Mouse (Mus musculus) gastrocnemius, postnatal 25 days (tissue): Measurements from ENCODE around the gene Lrrc27. TPM values are rescaled to one million over a fixed set of nuclear protein-coding genes. Genes with fewer than 3 reads are reported as not detected.
A peak's percentile ranks its signal among the peaks of the same experiment; 100 is the strongest.

ENCODE experiments used
- DNase-seq: peaks from one replicate; pipeline ENCODE4 v3.0.0; 2022
- total RNA-seq, 2 experiments: library from RNA; stranded (reverse); gene quantifications; 1 replicate in 1 of 2; 2 replicates in 1 of 2; pipeline ENCODE4 v1.2.3; 2021

Lrrc27 gene
- total RNA-seq, 2 experiments from 2014 or later: 3.2 to 3.9 TPM

GRCm38 (mm10) chr7:139214160-139214559 is 1.4 kb downstream of the Lrrc27 start:
- DNase-seq: no peak

- DNase-seq: no peak
These were observed 2.0 kb downstream of the Lrrc27 start for GRCm38 (mm10) chr7:139214596-139215340.

- DNase-seq: no peak
These were observed 2.7 kb downstream of the Lrrc27 start for GRCm38 (mm10) chr7:139215516-139215915.

- DNase-seq: no peak
These were observed 3.2 kb downstream of the Lrrc27 start for GRCm38 (mm10) chr7:139215946-139216345.

GRCm38 (mm10) chr7:139216464-139216863 is 3.7 kb downstream of the Lrrc27 start:
- no peak for DNase-seq

- DNase-seq: no peak
These were observed 4.3 kb downstream of the Lrrc27 start for GRCm38 (mm10) chr7:139217046-139217445.

- DNase-seq: no peak
These were observed 6.0 kb downstream of the Lrrc27 start for GRCm38 (mm10) chr7:139218641-139219415.

- no peak for DNase-seq
These were observed 6.7 kb downstream of the Lrrc27 start for GRCm38 (mm10) chr7:139219486-139219885.

- DNase-seq: peak; percentile 59
These were observed 7.5 kb downstream of the Lrrc27 start for GRCm38 (mm10) chr7:139220303-139220702.

- no peak for DNase-seq
These were observed 8.3 kb downstream of the Lrrc27 start for GRCm38 (mm10) chr7:139221072-139221471.

GRCm38 (mm10) chr7:139221856-139222255 is 9.1 kb downstream of the Lrrc27 start:
- DNase-seq: no peak

GRCm38 (mm10) chr7:139222341-139222740 is 9.6 kb downstream of the Lrrc27 start:
- no peak for DNase-seq

GRCm38 (mm10) chr7:139224070-139224469 is 11.3 kb downstream of the Lrrc27 start:
- no peak for DNase-seq

GRCm38 (mm10) chr7:139224725-139225124 is 11.9 kb downstream of the Lrrc27 start:
- DNase-seq: no peak

- no peak for DNase-seq
These were observed 13.6 kb downstream of the Lrrc27 start for GRCm38 (mm10) chr7:139226416-139226815.

GRCm38 (mm10) chr7:139228447-139229171 is 15.8 kb downstream of the Lrrc27 start:
- no peak for DNase-seq

GRCm38 (mm10) chr7:139229837-139230236 is 17.0 kb downstream of the Lrrc27 start:
- DNase-seq: no peak

- DNase-seq: no peak
These were observed 17.5 kb downstream of the Lrrc27 start for GRCm38 (mm10) chr7:139230241-139230640.

GRCm38 (mm10) chr7:139233714-139234113 is 20.9 kb downstream of the Lrrc27 start:
- peak; percentile 76 for DNase-seq

- DNase-seq: peak; percentile 50
These were observed 21.8 kb downstream of the Lrrc27 start for GRCm38 (mm10) chr7:139234426-139235188.

- DNase-seq: peak; percentile 54
These were observed 23.0 kb downstream of the Lrrc27 start for GRCm38 (mm10) chr7:139235651-139236358.
